Mouse (Mus musculus): ENCODE measurements around the gene Vezt.
A peak's percentile ranks its signal among the peaks of the same experiment; 100 is the strongest.

Vezt gene

DNA sequence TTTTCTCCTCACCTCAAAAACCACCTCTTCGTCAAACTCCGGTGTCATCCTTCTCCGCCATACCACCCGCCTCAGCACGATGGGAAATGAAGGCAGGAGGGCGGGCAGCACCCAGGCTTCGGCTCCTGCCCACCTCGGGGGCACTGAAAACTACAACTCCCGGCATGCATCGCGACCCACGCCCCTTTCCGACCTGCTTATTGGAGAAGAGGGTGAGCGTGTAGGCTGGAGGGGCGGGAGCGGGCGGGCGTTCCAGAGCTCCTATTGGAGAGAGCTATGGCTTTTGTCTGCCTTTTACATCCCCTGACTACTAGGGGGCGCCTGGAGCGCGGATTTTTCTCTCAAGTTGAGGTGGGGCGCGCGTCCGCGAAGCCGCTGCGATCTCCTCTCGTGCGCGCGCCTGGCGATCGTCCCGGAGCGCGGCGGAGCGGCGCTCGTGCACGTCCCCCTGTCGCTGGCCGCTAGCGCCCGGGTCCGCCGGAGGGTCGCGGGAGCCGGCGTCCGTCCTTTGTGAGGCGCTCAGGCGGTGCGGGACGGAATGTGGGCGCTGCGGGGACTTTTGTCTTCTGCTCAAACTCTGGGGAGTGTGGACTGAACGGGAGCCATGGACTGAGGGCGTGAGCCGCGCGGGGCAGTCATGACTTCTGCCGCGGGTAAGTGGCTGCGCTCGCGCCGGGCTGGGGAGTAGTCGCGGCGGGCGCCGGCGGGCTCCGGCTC lies at the start of gene Vezt, which contains the start of gene Fgd6:
Gene Vezt (minus strand): TSS at position 160 of the 717 bp plus-strand sequence.
Gene Fgd6 (plus strand): TSS at position 344 of the 717 bp plus-strand sequence.
- DNase-seq, result peak; percentile 100

DNA sequence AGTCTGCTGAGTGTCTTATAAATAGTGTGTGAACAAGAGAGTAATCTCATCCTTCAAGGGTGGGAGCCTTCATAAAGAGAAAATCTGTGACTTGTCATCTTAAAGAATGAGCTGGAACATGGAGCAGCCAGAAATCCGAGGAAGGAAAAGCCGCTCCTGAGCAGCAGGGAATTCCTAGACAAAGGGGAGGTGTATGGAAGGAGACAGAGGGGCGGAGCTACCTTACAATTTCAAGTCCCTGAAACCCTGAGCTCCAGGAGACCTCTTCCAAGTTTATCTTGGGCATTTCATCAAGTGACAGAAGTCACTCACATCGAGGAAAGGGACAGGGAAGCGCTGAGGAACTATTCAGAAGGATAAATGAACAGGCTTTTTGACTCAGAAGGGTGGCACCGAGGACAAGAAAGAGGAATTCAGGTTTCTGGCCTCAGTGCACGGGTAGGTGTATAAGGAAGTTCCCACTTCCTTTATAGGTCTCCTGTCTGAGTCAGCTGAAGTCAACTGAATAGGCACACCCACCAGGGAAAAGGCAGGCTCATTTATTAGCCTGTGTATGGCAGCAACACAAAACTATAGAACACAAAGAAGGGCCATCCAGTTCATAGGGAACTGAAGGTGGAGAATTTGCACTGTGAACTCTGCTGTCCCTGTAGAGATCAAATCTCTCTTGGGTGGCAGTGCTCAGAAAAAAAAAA lies 46.6 kb upstream of the Vezt start:
- DNase-seq, result no peak

DNA sequence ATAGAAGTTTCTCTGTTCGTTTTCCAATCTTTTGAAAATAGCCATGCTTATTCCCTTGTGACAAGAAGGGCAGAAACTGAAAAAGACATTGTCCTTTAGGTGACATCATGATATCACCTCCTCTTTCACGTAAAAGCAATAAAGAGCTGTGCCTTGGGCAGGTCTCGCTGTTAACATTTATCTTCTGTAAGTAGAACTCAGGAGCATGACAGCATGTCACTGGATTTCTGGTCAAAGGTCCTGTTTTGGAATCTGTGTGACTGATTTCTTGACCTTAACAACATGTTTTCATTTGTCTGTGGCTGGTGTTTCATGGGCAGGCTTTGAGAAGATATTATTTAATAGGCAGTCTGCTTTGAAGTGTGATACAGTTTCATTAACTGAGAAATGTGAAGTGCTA lies 45.1 kb upstream of the Vezt start:
- DNase-seq, result no peak

DNA sequence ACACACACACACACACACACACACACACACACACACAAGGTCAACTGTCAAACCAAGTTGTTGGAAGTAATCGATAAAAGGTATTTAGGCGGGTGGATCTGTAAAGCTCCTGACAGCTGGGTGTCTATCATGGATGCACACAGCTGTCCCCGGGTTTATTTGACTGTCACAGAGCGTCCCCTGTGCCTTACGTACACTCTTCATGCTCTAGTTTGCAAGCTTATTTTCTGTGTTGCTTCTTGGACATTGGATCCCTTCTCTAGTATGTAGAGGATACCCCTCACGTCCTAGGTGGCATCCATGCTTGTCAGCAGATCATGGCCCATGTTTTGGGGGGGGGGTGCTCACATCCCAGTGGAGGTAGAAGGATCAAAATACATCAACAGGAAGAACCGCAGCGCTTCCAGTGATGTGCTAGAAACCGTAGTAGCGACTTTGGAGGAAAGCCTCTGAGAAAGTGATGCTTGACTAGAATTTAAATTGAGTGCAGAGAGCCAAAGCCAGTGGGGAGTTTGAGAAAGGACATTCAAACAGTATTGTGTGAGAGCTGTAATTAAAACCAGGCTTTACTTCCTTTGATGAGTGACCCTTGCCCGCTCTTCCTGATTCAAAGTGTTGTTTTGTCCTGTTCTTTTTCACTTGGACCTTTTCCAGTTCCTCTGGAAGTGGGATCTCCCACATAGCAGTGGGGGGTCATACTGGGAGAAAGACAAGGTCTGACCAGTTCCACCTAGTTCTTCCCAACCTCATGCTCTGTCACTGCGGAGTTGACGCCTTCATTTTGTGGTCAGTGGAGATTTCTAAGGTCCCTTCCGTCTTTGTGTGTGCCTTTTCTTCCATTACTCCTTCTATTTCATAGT lies 41.6 kb upstream of the Vezt start:
- no peak for DNase-seq

- no peak for DNase-seq
Measured at GRCm38 (mm10) chr10:94072916-94073465, 37.4 kb upstream of the Vezt start.

GRCm38 (mm10) chr10:94072261-94072915 lies 36.8 kb upstream of the Vezt start:
- peak in 1 of 2 experiments; percentile 7 for DNase-seq

GRCm38 (mm10) chr10:94071641-94072040 lies 36.0 kb upstream of the Vezt start:
- DNase-seq, result no peak

DNA sequence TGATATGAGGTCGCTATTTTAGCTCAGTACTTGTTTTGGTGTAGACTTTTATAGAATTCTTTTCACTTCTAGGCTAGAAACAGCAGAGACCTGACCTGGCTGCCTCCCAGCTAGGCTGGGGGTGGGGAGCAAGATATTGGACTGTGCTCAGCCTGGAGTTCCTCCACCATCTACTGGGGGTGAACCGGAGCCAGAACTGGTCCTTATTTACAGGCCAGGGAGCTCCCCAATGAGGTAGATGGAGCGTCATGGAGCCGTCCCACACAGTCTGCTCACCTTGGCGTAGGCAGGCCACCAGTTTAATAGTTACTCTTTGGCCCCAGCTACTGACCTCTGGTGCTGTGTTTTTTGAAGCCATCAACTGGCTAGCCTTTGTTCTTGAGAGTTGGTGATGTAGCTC lies 33.1 kb upstream of the Vezt start:
- DNase-seq, result no peak

- DNase-seq, result no peak
Measured at GRCm38 (mm10) chr10:94066896-94067295, 31.3 kb upstream of the Vezt start.

DNA sequence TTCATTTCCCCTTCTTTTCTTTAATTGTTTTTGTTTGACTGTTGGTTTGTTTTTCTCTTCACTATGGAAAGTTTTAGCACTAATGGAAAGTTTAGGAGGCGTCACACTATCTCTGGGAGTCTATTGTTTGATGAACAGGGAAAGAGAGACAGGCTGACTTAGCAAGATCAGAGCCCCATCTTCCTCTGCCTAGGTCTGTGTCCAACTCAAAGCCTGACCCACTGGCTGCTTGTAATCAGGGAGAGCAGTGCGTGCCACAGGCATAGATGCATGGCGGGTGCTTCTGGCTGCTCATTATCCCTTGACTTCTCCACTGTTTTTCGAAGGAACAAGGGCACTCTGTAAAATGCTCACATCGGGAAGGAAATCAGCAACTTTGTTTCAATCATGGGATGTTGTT lies 26.7 kb upstream of the Vezt start:
- DNase-seq, result no peak

DNA sequence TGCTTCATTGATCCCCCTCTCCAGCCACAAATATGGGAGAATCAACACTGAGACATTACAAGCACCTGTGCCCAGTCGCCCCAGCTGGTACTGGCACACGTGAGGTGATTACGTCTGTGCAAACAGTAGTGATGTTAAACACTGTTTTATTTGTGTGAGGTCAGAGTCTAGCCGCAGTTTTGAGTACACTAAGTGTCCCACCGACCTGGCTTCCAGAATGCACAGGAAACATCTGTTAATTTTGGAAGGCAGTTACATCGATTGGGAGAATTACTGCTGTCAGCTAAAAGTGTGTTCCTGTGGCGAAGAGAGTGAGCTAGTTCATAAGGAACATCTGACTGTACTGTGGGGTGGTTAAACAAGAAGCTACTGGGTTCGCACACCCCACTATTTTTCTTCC lies 24.6 kb upstream of the Vezt start:
- DNase-seq, result no peak

DNA sequence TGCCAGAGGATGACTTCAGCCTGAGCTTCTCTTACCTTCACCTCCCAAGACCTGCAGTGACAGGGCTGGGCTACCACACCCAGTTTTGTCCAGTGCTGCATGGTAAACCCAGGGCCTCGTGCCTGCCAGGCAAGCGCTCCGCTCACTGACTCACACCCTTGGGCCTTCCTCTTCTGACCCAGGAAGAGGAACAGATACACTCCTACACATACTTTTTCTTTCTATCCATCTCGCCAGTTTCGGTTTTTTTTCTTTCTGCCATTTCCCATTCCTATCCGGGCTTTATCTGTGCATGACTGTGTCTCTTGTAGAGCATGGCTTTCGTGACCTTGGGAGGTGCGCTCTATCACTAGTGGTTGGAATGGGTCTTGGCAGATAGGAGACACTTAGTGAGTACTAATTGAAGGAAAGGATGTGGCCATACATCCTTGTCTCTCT lies 24.0 kb upstream of the Vezt start:
- DNase-seq, result no peak

DNA sequence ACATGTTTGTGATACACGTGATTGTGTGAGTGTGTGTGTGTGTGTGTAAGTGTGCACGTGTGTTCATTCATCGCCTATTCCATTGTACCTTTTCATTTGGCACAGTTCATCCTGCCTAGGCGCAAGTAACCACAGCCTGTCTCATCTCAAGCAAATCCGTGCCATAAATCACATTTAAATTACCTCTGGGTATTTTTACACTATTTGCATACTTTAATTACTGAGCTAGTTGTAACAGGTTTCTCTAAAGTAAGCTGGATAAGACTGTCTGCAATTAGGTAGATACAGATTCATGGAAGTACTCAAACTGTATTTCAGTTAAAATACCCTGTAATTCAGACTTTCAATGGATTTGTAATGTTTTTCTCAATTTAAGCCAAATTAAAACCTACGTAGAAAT lies 20.9 kb upstream of the Vezt start:
- no peak for DNase-seq

DNA sequence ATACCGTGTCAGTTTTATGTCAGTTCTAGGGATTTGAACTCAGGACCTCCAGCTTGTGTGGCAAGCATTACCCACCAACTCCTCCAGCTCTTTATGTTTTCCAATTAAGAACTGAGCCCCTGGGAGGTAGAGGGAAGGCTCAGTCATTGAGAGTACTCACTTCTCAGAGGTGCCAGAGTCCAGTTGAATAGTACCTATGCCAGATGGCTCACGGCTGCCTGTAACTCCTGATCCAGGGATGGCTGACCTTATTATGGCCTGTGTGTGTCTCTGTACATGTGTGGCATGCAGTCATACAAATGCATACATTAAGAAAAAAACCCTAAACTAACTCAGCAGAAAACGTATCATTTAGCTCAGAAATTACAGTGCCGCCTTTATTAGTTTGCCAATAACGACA lies 15.1 kb upstream of the Vezt start:
- no peak for DNase-seq

DNA sequence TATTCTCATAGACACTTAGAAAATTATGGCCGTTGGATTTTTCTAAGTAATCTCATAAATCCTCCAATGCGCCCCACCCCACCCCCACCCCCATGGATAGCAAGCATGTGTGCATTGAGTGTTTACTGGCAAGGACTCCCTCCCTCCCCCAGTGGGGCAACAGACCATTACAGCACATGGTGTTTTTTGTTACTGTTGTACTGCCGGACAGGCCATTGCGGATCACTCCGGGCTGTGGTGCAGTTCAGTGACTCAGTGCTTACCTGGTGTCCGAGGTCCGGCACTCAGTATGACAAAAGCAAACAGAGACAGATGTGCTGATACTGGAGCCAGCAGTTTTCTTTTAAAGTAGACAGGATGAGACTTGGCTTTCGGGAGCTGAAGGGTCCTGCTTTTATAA lies 13.5 kb upstream of the Vezt start:
- DNase-seq, result no peak

DNA sequence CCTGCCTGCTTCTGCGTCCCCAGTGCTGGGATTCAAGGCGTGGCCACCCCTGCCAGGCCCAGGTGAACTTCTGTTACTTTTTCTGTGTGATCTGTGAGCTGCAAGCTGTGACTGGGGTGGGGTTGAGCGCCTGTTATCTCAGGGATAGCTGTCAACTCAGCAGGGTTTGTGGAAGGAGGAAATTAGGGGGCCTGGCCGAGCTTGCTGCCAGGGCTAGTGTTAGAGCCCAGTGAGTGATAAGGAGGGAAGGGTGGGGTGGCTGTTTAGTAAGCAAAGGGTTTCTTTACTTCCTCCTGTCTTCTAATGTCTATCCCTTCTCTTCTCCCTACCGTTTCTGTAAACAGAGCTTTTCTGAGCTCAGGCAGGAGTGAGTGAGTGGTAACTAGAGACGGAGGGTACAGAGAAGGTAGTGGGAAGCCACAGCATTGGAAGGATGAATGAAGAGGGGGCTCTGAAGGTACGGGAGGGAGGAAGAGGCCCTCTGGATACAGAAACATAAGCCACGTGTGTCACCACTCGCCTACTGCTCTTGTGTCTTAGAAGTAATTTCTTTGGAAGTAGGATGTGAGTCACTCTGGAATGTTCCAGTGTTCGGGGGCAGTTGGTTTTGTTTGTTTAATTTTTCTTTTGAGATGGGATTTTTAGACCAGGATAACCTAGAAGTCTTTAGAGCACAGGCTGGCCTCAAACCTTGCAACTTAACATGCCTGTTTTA lies 12.4 kb upstream of the Vezt start:
- DNase-seq, result no peak

GRCm38 (mm10) chr10:94047024-94047423 lies 11.4 kb upstream of the Vezt start:
- no peak for DNase-seq

- DNase-seq, result no peak
Measured at GRCm38 (mm10) chr10:94045301-94045700, 9.7 kb upstream of the Vezt start.

GRCm38 (mm10) chr10:94043908-94044307 lies 8.3 kb upstream of the Vezt start:
- DNase-seq, result no peak

- no peak for DNase-seq
Measured at GRCm38 (mm10) chr10:94038366-94039260, 3.0 kb upstream of the Vezt start.

DNA sequence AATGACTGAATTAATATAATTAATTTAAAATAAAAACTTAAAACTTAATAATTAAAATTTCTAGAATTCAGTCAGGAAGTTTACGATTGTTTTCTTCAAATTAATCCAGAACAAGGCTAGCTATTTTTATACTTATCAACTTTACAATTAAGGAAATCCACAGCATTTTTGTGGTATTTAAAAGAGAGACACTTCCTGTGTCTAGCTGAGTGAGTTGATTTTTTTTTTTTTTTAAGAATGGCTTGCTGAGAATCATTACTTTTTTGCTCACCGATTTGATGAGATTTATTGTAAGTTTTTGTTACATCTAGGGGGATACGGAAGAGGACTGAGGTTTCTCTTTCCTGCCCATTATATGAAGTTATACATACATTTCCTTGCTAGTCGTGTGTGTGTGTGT lies 2.0 kb upstream of the Vezt start:
- DNase-seq, result no peak
